Mouse (Mus musculus) cerebellum, adult 9-10 months (tissue): Measurements from ENCODE around the gene Stk38l.
"Not testable (repeated sequence)": the region's sequence is repeated elsewhere in the genome, so short reads cannot be mapped to it uniquely, and the experiment has no call there.

Source experiments
- DNase-seq: peaks from one replicate; pipeline ENCODE4 v3.0.0; 2022

Gene Stk38l

DNA sequence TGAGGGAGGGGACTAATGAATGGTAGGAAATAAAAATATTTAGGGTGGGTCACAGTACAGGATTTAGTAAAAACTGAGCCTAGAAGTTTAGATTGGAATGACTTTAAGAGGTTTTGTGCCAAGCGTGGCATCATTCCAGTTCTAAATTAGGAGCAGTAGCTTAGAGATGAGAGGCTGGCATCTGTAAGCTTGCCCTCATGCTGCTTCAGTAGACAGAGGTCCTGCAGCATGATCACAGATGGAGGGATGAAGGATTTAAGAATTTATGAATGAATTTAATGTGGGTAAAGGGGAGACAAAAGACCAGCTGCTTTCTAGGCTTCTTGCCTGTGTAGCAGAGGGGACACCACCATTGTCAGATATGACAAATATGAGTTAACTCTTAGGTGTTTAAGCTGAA, 14.1 kb downstream of the Stk38l start:
- DNase-seq, result peak; percentile 58

DNA sequence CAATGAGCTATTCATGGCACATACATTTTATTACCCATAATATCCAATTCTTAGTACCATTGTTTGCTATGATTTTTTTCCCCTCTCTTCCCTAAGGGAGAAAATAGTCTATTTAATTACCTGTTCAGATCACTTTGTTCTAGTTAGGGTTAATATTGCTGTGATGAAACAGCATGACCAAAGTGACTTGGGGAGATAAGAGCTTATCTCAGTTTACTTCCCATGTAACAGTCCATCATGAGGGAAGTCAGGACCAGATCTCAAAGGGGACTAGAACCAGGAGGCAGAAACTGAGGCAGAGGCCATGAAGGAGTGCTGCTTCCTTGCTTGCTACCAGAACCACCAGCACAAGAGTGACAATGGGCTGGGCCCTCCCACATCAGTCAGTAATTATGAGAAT, 15.9 kb downstream of the Stk38l start:
- DNase-seq, result no peak

DNA sequence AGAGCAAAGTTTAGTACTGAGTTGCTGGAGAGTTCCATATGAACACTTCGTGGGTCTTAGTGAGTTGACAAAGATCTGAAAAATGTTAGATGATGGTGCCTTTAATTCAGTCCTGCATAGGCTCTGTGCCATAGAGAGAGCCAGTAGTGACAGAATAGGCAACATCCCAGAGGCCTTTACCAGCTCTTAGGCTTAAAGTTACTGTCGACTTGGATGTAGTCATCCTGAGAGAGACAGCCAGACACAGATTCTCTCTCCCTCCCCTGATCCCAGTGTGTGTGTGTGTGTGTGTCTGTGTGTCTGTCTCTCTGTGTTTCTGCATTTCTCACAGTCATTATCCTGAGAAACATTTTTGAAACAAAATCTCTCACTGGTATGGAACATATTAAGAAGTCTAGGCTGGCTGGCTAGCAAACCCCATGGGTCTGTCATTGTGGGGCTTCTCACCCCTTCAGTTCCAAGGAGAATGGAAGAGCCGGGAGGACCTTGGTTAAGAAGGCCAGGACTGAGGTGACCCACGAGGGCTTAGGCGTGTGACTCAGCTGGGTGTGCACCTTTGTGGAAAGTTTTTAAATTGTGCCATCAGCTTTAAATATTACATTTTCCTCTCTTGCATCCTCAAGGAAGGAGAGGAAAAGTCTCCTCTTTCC, 17.3 kb downstream of the Stk38l start:
- DNase-seq, result no peak

DNA sequence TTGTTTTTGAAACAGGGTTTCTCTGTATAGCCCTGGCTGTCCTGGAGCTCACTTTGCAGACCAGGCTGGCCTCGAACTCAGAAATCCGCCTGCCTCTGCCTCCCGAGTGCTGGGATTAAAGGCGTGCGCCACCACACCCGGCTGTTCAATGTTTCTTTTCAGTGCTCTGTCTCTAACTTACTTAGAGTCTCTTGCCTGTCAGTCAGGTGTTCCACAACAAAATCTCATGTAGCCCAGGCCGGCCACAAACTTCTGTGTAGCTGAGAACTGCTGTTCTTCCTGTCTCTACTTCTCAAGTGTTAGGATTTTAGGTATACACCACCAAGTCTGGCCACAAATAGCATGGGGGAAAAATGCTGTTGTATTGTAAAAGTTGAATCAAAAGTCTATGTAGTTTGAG, 19.5 kb downstream of the Stk38l start:
- not testable (repeated sequence) for DNase-seq

DNA sequence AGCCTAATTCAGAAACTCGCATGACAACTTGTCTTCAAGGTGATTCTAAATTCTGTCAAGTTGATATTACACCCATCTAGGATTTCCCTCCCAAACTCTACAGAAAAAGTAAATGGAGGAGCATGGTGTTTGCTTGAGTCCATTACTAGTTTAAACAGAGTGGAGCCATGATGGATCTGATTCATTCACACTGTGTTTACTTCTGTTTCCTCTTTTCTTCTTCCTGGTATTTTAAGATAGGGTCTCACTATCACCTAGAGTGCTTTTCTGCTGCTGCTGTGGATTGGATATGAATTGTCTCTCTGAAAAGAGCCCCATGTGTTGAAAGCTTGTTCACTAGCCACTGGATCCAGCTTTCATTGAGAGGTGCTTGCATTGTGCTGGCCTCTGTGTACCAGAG, 20.4 kb downstream of the Stk38l start:
- DNase-seq, result no peak

DNA sequence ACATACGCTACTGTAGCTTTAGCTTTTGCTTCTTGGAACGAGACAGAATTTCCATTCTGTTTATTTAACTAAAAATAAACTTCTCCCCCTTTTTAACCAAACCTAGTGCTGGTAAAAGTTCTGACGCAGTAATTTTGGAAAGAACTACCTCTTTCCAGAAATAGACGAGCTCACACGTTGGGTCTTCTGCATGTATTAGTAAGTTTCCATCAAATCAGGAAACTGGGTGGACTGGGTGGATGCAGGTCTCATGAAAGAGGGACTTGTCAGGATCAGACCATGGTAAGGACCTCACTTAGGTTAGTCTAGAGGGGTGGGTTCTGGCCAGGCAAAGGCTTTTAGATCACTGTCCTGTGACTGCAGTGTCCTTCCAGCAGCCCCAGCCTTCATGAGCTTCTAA, 21.8 kb downstream of the Stk38l start:
- no peak for DNase-seq

DNA sequence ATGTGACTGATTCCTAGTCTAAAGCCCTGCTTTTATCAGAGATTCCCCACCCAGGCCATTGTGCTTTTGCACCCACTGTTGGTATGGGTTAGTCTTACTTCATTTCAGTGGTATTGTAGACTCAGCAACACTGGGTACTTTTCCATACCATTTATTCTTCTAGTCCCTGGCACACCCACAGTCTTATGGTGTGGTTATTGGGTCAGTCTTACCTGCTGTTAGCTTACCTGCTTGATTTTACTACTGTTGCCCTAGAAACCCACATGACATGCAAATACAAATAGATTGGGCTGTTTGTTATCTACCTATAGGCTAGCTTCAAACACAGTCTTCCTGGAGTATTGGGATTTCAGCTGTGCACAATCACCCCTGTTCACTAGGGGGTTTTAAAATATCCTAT, 22.3 kb downstream of the Stk38l start:
- no peak for DNase-seq

DNA sequence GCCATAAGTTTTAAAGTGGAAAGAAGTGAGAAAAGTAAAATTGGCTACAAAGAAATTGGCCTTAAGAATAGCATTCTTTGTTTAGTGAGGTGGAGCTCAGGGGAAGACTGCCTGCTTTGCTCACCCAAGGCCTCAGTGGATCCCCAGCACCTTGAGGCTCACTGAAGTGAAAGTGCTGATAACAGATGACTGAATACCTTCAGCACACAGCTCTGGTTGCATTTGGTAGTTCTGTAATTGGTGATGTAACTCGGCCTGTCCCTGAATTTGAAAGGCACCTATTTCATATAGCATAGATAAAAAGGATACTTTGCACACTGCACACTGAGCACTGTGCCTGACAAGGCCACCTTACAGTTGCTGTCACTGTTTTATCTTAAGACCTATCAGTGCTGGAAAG, 23.5 kb downstream of the Stk38l start:
- DNase-seq, result no peak

DNA sequence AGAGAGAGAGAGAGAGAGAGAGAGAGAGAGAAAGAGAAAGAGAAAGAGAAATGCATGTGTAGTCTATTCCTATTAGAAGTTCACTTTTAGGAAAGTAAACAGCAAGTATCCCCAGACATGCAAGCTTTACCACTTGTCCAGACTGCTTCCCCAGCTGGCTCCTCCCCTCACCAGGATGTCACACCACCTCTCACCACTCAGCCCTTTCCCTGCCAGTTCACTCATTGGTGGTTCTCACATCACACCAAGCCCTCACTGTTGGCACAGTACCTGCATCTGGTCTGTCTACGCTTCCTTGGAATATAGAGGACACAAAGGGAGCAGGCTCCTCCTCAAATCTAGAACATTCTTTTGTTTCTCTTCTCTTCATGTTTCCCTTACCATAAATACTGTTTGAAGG, 26.9 kb downstream of the Stk38l start:
- no peak for DNase-seq

DNA sequence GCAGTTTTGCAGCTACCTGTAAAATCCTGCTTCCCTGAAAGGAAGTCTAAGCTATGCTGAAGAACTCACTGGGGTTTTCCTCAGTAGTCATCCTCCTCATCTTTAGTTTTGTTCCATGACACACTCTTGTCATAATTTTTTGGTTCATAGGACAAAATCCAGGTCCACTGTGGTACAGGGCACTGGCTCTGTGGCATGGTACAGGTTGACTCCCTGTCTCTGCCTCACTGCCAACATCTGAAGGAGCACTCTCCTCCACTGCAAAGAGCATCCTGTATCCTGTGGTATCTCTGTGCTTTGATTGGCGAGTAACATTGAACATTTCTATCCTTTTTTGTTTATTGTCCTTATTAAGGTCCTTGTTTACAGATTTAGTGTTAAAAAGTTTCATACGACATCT, 27.4 kb downstream of the Stk38l start:
- DNase-seq, result no peak

DNA sequence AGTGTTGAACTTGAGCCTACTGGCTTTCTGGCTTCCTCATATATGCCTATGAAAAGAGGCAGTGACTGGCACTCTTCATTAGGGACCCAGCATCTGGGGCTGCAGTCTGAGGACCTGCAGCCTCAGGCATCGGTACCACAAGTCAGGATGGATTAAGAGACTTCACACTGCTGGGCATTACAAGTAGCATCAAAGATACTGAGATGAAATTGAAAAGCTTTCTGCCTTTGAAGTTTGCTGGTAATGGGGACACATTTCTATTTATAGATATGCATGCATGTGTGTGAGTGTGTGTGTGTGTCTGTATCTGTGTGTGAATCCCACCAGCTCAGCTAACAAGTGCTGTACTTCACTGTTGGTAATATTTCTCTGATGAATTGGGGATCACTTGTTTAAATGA, 27.8 kb downstream of the Stk38l start:
- no peak for DNase-seq

DNA sequence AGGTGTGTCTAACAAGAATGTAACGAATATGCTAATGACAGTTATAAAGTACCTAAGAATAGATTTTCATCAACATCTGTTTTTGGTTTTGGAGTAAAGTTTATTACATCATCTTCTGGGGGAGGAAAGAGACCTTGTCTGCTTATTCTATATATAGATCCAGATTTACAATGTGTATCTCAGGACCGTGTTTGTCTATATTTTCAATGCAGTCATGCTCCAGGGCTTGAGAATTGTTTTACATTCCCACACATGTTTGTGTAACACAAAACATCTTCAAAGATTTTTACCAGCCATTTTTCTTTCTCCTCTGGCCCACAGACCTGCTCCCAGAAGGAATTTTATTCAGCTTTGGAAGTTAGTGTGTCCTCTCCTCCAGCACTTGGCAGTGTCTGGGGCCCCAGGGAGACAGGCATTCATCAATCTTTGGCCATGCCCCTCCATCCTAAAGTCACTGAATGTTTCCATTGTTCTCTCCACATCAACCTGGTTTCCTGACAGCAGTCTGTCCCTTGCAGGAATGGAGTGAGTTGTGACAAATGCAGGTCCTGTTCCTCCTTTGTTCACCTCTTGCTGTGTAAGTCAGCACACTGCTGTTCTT, 28.9 kb downstream of the Stk38l start:
- DNase-seq, result no peak

DNA sequence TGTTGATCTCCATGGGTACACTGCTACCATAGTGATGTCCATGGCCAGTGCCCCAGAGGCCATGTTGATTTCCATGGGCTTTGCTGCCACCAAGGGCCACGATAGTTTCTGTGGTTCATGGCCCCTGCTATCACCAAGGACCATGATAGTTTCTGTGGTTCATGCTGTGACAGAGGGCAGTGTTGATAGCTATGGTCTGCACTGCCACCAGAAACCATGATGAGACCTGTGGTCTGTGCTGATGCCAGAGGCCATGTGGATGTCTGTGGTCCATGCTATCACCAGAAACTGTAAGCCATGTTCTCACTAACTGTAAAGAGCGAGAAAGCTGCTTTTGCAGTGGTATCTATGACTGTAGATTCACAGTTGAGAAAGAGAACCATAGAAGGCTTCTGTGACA, 30.3 kb downstream of the Stk38l start:
- DNase-seq, result no peak

DNA sequence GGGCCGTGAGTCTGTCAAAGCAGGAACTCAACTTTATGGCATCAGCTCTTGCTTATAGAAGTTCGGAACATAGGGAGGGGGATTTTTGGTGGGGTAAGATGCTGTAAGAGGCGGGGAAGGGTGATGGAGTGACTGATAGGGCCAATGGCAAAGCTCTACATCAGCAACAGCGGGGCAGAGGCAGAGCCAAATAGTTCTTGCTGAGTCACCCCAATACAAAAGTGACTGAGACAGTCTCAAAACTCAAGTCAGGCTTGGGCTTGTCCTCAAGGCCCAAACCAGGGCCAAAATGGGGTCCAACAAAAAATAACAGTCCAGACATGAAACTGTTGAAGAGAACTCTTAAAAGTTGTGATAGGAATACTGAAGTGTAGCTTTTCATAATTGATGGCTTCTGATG, 30.9 kb downstream of the Stk38l start:
- no peak for DNase-seq

DNA sequence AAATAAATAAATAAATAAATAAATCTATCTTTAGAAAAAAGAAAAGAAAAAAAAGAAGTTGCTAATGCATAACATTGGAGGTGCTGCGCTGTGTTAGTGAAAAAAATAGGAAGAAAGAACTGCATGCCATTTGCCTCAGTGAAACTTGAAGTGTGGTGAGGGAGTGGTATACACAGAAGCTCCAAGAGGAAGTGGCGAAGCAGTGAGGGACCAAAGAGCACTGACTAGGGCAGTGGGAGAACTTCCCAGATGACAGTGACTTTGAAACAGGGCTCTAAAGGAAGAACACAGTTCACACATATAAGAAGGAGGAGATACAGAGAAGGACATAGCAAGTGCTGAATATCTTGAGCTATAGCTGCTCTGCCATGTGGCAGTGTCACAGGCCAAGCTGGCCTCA, 34.2 kb downstream of the Stk38l start:
- DNase-seq, result no peak

DNA sequence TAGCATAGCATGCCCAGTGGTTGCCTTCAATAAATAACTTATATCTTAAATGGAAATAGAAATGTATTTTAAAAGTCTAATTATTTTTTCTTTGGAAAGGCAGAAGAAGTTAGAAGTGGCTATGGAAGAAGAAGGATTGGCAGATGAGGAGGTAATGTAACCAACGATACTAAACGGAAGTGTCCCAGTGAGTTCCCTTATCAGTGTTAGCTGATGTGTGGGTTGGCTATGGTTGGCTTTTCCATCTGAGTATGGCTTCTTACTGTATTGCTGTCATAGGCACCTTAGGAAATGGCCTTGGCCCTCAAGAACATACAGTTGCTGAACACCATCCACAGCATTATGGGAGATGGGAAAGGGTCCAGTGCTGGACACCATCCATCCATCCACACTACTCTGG, 35.2 kb downstream of the Stk38l start:
- DNase-seq, result no peak

DNA sequence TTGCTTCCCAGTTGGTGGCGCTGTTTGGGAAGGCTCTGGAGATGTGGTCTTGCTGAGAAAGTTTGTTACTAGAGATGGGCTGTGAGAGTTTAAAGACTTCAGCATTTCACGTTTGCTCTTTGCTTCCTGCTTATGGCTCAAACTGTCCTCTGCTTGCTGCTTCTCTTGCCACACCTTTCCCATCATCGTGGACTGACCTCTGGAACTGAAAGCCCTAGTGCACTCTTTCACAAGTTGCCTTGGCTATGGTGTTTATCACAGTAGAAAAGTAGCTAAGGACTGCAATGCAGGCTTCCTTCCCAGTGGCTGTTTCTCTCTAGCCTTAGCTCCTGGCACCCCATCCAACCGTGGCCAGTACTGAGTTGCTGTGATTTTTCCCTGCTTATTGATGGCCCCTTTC, 35.9 kb downstream of the Stk38l start:
- DNase-seq, result no peak

DNA sequence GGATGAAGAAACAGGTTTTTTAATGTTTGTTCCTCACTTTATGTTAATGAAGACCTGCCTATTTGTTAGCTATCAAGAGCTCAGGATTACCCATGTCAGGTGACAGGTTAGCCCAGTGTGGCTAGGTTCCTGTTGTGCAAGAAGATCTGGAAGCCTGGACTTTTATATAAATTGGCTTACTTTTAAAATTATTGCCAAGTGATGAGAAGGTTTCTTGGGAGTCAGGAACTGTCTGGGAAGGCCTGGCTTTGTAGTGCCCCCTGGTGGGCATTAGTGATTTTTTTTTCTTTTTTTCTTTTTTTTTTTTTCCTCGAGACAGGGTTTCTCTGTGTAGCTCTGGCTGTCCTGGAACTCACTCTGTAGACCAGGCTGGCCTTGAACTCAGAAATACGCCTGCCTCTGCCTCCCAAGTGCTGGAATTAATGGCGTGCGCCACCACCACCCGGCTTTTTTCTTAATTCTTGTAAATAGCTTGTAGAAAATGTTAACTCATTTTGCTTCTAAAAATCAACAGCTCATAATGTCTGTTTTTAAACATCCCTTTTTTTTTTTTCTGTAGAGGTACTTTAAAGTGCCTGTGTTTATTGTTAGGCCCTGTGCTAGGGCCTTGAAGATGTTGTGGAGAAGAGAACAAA, 37.6 kb downstream of the Stk38l start:
- peak; percentile 49 for DNase-seq

DNA sequence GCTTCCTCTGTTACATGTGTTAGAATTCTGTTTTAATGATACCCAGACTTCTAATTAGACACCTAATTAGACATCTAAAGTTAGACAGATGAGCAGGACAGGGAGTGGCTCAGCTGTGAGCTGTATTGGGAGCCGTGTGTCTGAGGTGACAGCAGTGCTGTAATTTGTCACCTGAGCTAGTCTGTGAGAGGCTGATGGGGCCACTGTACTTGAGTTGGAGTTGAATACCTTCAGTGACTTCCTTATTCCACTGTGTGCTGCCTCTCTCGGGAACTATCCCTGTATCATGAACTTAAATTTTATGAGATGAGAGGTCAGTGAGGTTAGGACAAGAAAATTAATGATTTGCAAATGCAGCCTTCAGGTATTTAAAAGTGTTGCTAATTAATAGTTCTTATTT, 39.8 kb downstream of the Stk38l start:
- no peak for DNase-seq

DNA sequence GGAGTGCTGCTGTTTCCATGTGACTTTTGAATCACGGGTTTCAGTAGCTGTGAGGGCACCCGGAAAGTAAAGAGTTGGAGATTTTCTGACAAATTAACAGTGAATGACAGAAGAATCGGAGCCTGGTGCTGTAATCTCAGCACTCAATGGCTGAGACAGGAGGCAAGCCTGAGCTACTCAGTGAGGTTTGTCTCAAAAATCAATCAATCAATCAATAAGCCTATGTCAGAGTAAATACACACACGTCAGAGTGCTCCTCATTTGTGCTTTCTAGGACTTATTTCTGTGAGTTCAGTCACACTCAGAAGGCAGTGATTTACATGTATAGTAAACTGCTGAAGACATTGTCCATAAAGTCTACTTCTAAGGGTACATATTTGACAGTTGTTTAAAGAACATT, 40.5 kb downstream of the Stk38l start:
- no peak for DNase-seq

DNA sequence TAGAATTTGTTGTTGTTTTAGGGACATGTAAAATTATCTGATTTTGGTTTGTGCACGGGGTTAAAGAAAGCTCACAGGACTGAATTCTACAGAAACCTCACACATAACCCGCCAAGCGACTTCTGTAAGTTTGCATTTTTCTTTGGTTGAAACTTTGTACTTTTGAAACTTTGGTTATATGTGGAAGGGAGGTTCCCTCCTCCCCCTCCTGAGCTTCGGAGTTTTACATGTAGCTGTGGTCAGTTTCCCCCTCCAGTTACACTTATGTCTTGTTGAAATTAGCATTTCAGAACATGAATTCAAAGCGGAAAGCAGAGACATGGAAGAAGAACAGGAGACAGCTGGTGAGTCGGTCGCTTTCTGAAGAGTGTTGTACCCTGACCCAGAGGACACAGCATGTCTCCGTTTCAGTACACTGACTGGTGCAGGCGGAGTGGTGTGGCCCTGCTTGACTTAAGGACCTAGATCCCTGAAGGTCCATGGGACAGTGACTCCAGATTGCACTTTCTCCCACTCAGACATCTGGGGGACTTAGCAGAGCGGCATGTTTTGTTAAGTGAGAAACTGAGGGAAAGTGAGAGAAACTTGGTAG, 44.1 kb downstream of the Stk38l start:
- no peak for DNase-seq

DNA sequence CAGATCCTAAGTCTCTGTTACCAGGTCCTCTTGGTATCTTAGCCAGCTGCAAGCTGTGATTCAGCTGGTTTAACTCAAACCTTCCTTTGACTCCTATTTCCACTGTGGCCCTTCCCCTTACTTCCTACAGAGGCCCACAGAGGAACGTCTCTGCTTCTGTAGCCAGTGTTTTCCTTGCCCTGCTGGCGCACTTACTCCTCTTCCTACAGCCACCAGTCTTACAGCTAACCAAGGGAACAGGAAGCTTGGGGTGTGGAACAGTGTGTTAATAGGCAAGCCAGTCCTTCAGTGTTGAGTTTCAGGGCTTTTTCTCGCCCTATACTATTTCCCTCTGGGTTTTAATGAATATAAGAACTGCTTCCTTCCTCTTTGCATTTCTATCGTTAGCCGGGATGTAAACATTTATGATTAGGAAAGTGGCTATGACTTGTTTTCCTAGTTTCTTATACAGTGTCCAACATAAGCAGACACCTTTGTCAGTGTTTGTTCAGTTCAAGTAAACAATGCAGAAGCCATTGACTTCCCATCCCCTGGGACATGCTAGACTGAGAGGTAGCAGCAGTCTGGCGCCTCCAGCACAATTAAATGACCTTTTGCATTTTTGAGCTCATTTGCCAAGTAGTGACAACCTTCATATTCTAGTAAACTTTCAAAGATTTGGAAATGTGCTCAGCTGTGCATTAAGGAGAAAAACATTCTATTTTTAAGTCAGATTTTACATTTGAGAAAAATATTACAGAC, 45.4 kb downstream of the Stk38l start:
- no peak for DNase-seq

DNA sequence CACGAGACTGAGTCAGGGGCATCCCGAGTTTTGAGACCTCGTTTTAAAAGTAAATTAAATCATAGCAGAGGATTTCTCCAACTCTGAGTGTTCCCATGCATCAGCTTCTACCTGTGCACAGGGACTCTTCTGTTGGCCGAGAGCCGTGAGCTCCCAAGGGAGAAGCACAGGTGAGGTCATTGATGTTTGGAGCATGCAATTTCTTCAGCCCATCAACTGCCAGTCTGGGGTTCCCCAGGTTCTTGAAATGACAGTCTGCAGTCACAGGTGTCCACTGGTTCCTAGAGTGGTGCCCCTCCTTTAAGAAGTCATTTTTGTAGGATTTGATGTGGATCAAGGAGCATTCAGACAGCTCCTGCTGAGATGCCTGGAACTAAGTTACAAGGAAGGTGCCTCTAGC, 46.0 kb downstream of the Stk38l start:
- DNase-seq, result no peak

DNA sequence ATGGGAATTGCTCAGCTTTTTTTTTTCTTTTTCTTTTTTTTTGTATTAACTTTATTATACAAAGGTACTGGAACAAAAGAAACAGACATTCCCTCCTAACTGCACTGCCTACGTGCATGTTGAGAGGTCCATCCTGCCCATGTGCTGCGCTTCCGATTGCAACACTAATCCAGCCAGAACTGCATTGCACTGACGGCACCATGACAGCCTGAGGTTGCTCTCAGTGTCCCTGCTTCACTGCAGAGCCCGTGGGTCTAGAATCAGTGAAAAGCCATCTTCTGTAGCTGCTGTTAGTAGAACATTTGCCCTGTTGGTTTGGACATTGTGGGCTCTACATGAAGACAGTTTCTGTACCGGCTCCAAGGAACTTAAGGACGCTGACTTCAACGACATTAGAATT, 51.1 kb downstream of the Stk38l start:
- DNase-seq, result not testable (repeated sequence)
